Mouse (Mus musculus) retina, postnatal 7 days (tissue): ENCODE results near the gene Noxa1.
A peak's percentile ranks its signal among the peaks of the same experiment; 100 is the strongest.

Experiments used
- DNase-seq: peaks from one replicate; pipeline ENCODE4 v3.0.0-alpha.2; 2012; ENCODE audit warnings: low read depth, low spot score

Noxa1 gene

GRCm38 (mm10) chr2:25095109-25095850, at the start of gene Noxa1:
Noxa1 (minus strand) TSS chr2:25095149.
- DNase-seq = no peak

- no peak for DNase-seq
Observed at GRCm38 (mm10) chr2:25141921-25142320, 47.0 kb upstream of the Noxa1 start.

GRCm38 (mm10) chr2:25141185-25141584, 46.2 kb upstream of the Noxa1 start:
- no peak for DNase-seq

DNA sequence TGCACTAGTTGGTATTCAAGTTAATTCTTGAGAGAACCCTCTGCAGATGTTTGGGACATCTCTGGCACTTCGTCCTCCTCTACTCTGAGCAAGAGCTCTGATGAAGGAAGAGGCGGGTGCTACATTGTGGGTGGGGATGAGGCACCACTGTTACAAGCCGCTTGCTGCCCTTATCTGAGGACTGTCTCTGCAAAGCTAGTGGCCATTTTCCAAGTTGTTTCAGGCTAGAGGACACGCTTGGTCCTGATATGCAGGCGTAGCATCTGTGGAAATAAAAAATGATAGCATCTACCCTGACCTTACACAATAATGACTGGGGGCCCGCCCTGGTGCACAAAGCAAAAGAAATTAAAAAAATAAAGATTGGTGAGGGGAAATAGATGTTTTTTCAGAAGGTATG, 42.9 kb upstream of the Noxa1 start:
- DNase-seq = no peak

- DNase-seq = no peak
Observed at GRCm38 (mm10) chr2:25131601-25132000, 36.7 kb upstream of the Noxa1 start.

GRCm38 (mm10) chr2:25128072-25128471, 33.1 kb upstream of the Noxa1 start:
- no peak for DNase-seq

GRCm38 (mm10) chr2:25127206-25127605, 32.3 kb upstream of the Noxa1 start:
- DNase-seq = peak; percentile 25

DNA sequence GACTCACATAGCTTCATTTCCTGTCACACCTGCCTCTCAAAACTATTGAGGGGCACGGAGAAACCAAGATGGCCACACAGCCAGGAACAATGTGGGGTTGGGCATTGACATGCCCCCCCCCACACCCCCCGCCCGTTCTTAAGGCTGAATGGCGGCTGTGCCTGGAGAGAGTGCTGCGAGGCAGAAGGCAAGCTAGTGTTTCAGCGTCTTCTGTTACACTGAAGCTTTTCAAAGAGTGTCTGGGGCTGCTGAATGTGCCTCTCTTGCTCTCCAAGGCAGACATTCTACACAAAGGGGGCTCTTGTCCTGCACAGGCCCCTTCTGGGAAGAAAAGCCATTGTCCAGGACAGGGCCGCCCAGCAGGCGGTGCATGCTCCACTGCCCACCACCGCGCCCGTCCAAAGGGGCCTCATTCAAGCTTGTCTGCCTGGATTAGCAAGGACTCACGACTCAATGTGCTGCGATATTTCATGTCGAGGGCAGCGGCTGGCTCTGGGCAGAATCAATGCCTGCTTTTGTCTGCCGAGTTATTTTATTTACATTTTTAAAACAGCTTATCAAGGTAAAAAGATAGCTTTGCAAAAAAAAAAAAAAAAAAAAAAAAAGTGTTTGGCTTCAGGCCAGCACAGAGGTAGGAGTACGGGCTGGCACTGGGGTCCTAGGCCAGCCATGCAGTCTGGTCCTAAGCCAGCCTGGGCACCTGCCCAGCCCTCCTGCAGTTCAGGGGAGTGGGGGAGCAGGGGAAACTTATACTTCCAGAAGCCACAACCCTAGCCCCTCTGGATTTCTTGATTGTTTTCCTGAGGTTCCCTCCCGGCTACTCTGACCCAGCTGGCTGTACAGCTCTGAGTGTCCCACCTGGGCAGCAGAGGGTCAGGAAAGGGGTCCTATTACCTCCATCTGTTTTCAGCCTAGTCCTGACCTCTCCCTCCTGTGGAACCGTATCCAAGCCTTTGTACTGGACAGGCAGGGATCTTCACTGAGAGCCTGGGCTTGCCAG, 31.4 kb upstream of the Noxa1 start:
- DNase-seq = peak; percentile 21

DNA sequence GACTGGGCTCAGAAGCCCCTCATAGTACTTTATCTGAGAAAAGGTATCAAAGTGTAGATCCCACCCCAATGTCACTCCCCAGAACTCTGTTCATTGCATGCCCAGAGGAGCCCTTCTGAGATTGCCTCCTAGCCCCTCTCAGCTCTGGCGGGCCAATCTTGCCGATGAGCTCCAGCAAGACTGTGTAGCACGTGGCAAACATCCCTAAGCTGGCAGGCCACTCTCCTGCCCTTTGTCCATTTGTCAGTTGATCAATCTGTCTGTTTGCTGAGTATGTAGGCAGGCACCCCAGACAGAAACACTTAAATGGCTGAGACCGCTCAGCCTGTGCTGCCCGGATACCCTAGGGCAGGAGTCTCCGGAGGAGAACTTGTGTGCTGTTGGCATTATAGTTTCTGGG, 30.2 kb upstream of the Noxa1 start:
- DNase-seq = no peak

- DNase-seq = no peak
Observed at GRCm38 (mm10) chr2:25124411-25124810, 29.5 kb upstream of the Noxa1 start.

DNA sequence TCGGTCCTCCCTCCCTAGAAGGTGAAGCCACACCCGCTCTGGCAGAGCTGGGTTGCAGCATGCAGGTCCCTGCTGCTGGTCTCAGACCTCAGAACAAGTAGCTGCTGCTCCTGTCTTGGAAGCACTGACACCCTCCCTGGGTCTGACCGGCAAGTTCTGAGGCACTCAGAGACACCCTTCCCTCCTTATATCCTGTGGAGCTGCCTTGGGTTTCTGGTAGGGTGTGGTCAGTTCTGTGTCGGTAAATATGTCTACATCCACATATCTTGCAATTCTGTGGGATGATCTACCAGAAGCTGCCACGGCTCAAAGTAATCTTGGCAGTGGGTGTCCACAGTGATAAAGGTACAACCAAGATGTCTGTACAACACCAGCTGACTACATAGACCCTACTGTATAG, 28.6 kb upstream of the Noxa1 start:
- DNase-seq = no peak

GRCm38 (mm10) chr2:25122666-25123065, 27.7 kb upstream of the Noxa1 start:
- no peak for DNase-seq

GRCm38 (mm10) chr2:25120963-25121362, 26.0 kb upstream of the Noxa1 start:
- DNase-seq = no peak

- DNase-seq = peak; percentile 44
Observed at GRCm38 (mm10) chr2:25115442-25115841, 20.5 kb upstream of the Noxa1 start.

- DNase-seq = no peak
Observed at GRCm38 (mm10) chr2:25114308-25114707, 19.4 kb upstream of the Noxa1 start.

GRCm38 (mm10) chr2:25111184-25111791, 16.3 kb upstream of the Noxa1 start:
- DNase-seq = no peak

DNA sequence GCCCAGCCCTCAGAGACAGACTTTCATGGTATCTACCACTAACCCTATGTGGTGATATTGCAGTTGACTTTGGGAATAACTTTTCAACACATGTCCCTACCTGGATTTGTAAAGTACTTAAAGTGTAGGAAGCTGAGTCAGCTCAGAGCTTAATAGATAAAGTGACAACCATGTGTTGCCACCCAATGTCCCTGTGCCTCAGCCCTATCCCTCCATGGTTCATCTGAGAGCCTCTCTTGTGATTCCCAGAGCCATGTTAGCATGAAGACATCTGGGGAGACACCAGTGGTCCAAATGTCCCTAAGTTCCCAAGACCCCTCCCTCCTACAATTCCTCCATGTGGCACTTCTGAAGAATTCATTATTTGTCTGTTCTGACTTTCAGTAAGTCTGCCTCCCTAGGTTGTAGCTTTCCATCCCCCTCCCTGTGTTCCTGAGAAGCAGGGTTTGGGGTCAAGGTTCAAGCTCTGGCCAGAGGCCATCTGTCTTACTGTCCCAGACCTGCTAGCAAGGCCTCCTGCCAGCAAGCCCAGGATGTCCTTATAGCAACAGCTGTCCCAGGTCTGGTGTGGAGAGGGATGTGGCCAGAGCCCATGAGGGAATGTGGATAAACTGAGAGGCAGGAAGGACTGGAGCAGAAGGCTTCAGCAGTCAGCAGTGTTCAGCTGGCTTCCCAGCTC, 15.7 kb upstream of the Noxa1 start:
- DNase-seq = no peak

GRCm38 (mm10) chr2:25109487-25109886, 14.5 kb upstream of the Noxa1 start:
- no peak for DNase-seq

GRCm38 (mm10) chr2:25106045-25106444, 11.1 kb upstream of the Noxa1 start:
- DNase-seq = no peak

DNA sequence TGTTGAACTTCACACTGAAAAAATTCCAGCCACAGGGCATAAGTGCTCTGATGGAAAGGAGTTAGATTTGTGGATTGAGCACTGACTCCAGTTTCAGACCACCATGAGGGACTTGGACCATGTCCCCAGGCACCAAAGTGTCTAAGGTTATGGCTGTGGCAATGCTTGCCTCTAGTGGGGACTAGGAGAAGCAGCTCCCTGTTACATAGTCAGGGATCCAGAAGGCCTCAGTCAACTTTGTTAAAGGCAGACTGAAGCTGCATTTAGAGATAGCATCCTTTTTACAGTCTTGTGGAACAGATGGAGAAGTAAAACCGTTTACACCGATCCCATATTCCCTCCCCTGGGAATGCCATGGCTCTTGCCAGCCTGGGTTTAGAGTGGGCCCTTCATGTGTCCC, 9.2 kb upstream of the Noxa1 start:
- no peak for DNase-seq

- no peak for DNase-seq
Observed at GRCm38 (mm10) chr2:25099703-25100102, 4.8 kb upstream of the Noxa1 start.

DNA sequence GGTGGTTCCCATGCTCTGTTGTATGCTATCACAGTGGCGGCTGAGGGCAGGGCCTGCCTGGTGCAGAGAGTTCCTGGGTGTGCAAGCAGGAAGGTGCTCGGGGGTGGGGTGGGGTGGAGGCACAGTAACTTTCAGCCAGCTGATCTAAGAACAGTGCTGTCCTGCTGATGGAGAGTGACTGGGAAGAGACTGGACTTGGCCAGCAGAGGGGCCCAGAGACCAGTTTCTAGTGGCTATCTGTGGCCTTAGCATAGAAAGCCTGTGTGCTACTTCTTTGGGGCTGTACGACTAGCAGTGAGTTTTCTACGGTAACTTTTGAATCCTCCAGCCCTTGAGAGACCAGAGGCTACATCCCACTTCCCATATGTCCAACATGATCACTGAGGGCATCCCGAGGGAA, 4.0 kb upstream of the Noxa1 start:
- peak; percentile 49 for DNase-seq
